Mouse (Mus musculus) midbrain, embryonic 14.5 days (tissue): ENCODE data around the gene Polr2b. TPM values are rescaled to one million over a fixed set of nuclear protein-coding genes. Genes with fewer than 3 reads are reported as not detected.

Experiments used
- ATAC-seq: fragments of 200-750 bp; cut with Nextera tagmentation; 2 replicates; pipeline ENCODE4 v1.8.0; 2017; ENCODE audit warnings: moderate number of reproducible peaks, moderate library complexity; ENCODE audit not compliant: low FRiP score, low TSS enrichment
- DNase-seq: peaks from one replicate; pipeline ENCODE4 v3.0.0-alpha.2; 2015
- H3K27ac ChIP-seq: fragments of 300-500 bp; sonication (generic); replicated peaks from 2 replicates; pipeline ENCODE4 v1.5.1; 2014; ENCODE audit warnings: mild to moderate bottlenecking, low read depth, low read length, moderate library complexity
- H3K27me3 ChIP-seq: fragments of 300-500 bp; sonication (generic); 2 replicates; pipeline ENCODE4 v1.6.1; 2014; ENCODE audit warnings: low read length, control low read depth, mixed read lengths; ENCODE audit not compliant: control insufficient read depth, insufficient read depth
- H3K36me3 ChIP-seq: fragments of 300-500 bp; sonication (generic); 2 replicates; pipeline ENCODE4 v1.6.1; 2014; ENCODE audit warnings: low read length, control low read depth; ENCODE audit not compliant: control insufficient read depth, insufficient read depth
- H3K4me1 ChIP-seq: fragments of 300-500 bp; sonication (generic); 2 replicates; pipeline ENCODE4 v1.6.1; 2014; ENCODE audit warnings: mild to moderate bottlenecking, antibody characterized with exemption, low read length, control low read depth; ENCODE audit not compliant: control insufficient read depth, insufficient read depth
- H3K4me2 ChIP-seq: fragments of 300-500 bp; sonication (generic); 2 replicates; pipeline ENCODE4 v1.6.1; 2014; ENCODE audit warnings: mild to moderate bottlenecking, low read length, moderate library complexity
- H3K4me3 ChIP-seq: fragments of 300-500 bp; sonication (generic); replicated peaks from 2 replicates; pipeline ENCODE4 v1.5.1; 2014; ENCODE audit warnings: low read depth, low read length
- H3K9ac ChIP-seq: fragments of 300-500 bp; sonication (generic); replicated peaks from 2 replicates; pipeline ENCODE4 v1.6.1; 2014; ENCODE audit warnings: mild to moderate bottlenecking, low read length, moderate library complexity
- H3K9me3 ChIP-seq: fragments of 300-500 bp; sonication (generic); 2 replicates; pipeline ENCODE4 v1.6.1; 2016; ENCODE audit warnings: low read length, control low read depth, mixed read lengths; ENCODE audit not compliant: control insufficient read depth
- WGBS: fragments of 180-500 bp; shearing (Covaris S2); extraction: QIAGEN DNeasy Blood & Tissue Kit; methylation state at CpG from one replicate; pipeline ENCODE4 v1.1.7; 2014; 5-methylcytosine and 5-hydroxymethylcytosine counted together
- polyA plus RNA-seq: library from polyadenylated mRNA; unstranded; fragments of >200 nt; fragmentation: Nextera tagmentation; extraction: Ambion mirVana; gene quantifications from 2 replicates; pipeline ENCODE4 v1.2.1, GENCODE M21; 2014

Polr2b gene
- polyA plus RNA-seq, 1 experiment from 2014 or later: 77.2 TPM

DNA sequence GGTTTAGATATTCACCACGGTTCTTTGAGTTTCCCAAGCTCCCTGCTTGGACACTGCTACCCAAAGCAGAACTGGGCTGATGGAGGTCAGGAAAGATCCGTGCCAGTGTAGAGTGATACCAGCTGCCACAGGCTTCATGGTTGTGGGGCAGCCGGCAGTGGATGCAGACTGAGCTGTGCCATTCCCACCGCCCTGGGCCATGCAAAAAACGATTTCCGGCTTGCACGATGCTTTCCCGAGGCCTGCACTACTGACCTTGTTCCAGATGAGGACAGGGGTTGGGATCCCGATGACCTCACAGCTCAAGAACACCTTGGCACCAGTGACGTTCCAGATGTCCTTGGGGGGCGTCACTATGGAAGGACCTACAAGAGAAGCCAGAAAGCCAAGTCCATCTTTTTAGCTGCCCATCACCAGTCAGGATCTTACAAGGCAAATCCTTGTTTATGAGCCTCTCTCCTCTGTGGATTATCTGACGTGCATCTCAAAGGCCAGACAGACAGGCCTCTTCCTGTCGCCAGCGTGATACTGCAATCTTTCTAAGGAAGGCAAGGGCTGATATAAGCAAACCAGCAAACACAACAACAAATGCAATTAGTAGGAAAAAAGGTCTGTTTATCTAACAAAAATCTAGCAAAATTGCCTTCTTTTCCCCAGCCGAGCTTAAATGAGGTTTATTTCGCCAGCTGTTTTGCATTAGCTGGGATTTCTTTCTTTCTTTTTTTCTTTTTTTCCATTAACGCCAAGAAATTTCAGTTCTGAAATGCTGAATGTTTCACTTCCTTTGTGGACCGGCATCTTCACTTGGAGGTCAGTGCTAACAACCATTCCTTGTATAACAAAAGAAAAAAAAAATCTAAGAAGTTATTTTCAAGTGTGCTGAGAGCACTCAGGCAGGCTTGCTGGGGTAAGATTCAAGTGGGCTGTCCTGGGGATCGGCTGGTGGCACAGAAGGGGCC, 45.6 kb downstream of the Polr2b start:
- ATAC-seq: no peak
- H3K36me3 ChIP-seq: no peaks in the 10 kb centered on the region
- H3K4me1 ChIP-seq: peaks cover 8% of the 10 kb centered on the region; the same call in 1 of the 2 replicates
- no peak overlapping the region for H3K27ac ChIP-seq
- H3K4me2 ChIP-seq: no peak overlapping the region
- H3K9me3 ChIP-seq: no peaks in the 10 kb centered on the region
- DNase-seq: no peak
- no peak overlapping the region for H3K9ac ChIP-seq
- no peak overlapping the region for H3K4me3 ChIP-seq
- no peaks in the 10 kb centered on the region for H3K27me3 ChIP-seq
- WGBS: 84% methylated on average over 19 of the region's 19 CpGs

DNA sequence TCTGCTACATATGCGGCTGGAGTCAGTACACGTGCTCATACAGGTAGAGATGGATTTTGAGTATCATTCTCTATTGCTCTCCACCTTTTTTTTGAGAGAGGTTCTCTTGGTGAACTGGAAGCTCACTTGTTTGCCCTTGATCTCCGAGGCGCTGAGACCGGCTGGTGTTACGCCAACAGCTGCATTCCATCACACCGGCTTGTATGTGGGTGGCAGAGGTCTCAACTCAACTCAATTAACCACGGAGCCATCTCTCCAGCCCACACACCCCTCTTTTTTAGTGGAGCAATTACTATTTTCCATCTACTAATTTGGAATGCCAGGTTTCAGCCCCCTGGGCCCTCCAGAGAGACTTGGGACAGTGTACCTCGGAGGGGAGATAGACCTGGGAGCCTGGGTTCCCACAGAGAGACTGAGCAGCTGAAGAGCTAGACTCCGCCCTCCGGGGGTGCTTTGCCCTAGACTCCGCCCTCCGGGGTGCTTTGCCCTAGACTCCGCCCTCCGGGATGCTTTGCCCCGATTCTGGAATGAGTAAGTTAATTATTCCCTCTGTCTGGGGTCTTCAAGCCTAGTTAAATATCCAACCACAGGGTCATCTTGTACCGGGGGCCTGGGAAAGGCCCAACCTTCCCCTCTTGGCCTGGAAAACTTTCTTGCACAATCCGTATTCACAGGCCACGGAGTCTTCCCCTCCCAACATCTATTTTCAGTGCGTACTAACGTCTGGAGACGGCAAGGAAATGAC, 47.6 kb downstream of the Polr2b start:
- Histone ChIP-seq H3K27ac (no peak overlapping the region), H3K4me2 (peak overlapping the region; percentile 52), H3K36me3 (no peaks in the 10 kb centered on the region), H3K9ac (no peak overlapping the region), H3K4me1 (peaks cover 8% of the 10 kb centered on the region; the same call in 1 of the 2 replicates), H3K27me3 (no peaks in the 10 kb centered on the region), H3K4me3 (peak overlapping the region; percentile 24), H3K9me3 (no peaks in the 10 kb centered on the region)
- WGBS: 18% methylated on average over 22 of the region's 22 CpGs
- peak; percentile 58 for DNase-seq
- peak; percentile 45; the same call in 1 of the 2 replicates for ATAC-seq

DNA sequence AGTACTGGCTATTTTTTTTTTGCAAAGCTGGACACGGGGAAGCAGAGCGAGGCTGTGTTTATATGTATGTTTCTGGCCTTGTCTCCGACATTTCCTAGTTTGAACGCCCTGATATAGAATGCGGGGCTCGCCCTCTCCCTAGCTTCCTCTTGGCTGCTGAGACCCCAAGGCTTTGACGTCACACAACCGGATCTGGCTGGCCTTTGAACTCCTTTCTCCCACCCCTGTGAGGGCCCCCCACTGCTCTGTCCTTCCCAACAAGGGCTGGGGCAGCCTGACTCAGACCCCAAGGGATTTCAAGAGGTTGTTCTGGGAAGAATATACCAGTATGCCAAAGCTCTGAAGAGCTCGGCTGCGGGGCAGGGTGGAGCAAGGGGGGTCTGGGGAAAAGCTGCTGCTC, 48.4 kb downstream of the Polr2b start:
- Histone ChIP-seq H3K9ac (no peak overlapping the region; the same call in 1 of the 2 replicates), H3K36me3 (no peaks in the 10 kb centered on the region), H3K9me3 (no peaks in the 10 kb centered on the region), H3K27me3 (no peaks in the 10 kb centered on the region), H3K4me3 (peak overlapping the region; percentile 24), H3K4me2 (peak overlapping the region; percentile 52), H3K4me1 (peaks cover 8% of the 10 kb centered on the region; the same call in 1 of the 2 replicates), H3K27ac (no peak overlapping the region)
- WGBS: 2% methylated on average over 10 of the region's 10 CpGs
- peak; percentile 55; the same call in 1 of the 2 replicates for ATAC-seq
- peak; percentile 64 for DNase-seq

DNA sequence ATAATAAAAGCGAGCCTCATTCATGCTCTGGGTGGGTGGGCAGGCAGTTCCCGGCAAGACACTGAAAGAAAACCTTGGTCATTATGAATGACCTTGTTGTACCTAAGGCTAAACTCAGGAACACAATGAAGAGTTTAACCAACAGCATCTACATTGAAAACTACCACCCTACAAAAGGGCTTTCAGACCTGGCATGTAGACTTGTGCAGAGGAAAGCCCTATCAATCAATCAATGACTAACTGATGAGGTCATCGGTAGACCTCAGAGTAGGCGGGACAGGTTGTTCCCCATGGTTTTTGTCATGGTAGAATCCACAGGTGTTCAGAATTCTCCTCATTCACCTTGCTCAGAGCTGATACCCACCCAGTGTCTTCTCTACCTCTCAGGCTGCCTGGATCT, 50.0 kb downstream of the Polr2b start:
- Histone ChIP-seq H3K27ac (no peak overlapping the region), H3K4me1 (peaks cover 5% of the 10 kb centered on the region; the same call in 1 of the 2 replicates), H3K9me3 (no peaks in the 10 kb centered on the region), H3K27me3 (no peaks in the 10 kb centered on the region), H3K4me3 (no peak overlapping the region), H3K9ac (no peak overlapping the region), H3K36me3 (no peaks in the 10 kb centered on the region), H3K4me2 (no peak overlapping the region)
- WGBS: 96% methylated on average over 4 of the region's 4 CpGs
- no peak for DNase-seq
- no peak for ATAC-seq

DNA sequence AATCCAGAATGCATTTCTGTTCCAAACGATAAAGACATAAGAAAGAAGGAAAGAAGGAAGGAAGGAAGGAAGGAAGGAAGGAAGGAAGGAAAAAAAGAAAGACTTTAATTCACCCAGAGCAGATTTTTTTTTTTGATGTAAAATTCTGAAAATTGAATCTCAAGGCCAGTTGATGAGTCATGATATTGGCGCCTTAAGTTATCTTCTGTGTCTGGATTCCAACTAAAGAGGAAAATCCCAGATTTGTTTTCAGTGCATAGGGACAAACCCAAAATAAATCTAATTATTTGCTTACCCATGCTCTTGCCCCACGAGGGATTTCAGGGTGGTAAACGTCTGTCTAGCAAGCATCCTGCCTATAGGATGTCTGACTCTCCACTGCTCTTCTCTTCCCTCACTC, 51.1 kb downstream of the Polr2b start:
- H3K27ac ChIP-seq: no peak overlapping the region
- no peaks in the 10 kb centered on the region for H3K27me3 ChIP-seq
- no peaks in the 10 kb centered on the region for H3K36me3 ChIP-seq
- ATAC-seq: no peak
- H3K9ac ChIP-seq: no peak overlapping the region
- H3K4me2 ChIP-seq: no peak overlapping the region
- no peaks in the 10 kb centered on the region for H3K9me3 ChIP-seq
- peaks cover 5% of the 10 kb centered on the region; the same call in 1 of the 2 replicates for H3K4me1 ChIP-seq
- DNase-seq: no peak
- WGBS: 81% methylated on average over 4 of the region's 4 CpGs
- no peak overlapping the region for H3K4me3 ChIP-seq

DNA sequence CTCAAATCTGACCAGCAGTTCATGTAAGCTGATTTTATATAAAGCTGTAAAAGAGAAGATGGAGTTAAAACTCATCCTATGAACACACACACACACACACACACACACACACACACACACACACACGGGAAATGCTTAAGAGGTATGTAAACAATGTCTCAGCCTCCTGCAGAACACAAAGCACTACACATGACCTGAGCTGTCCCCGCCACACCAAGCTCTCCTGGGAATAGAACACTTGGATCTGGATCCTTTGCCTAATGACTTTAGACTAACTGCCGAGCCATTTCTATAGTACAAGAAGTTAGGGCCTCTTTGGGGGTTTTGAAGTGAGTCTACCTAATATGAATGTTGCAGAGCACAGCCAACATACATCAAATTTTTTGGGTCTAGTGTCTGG, 52.2 kb downstream of the Polr2b start:
- Histone ChIP-seq H3K36me3 (no peaks in the 10 kb centered on the region), H3K27me3 (no peaks in the 10 kb centered on the region), H3K27ac (no peak overlapping the region), H3K4me2 (no peak overlapping the region), H3K9me3 (no peaks in the 10 kb centered on the region), H3K4me1 (peaks cover 5% of the 10 kb centered on the region; the same call in 1 of the 2 replicates), H3K9ac (no peak overlapping the region), H3K4me3 (no peak overlapping the region)
- no peak for DNase-seq
- 67% methylated on average over 3 of the region's 3 CpGs for WGBS
- no peak for ATAC-seq

DNA sequence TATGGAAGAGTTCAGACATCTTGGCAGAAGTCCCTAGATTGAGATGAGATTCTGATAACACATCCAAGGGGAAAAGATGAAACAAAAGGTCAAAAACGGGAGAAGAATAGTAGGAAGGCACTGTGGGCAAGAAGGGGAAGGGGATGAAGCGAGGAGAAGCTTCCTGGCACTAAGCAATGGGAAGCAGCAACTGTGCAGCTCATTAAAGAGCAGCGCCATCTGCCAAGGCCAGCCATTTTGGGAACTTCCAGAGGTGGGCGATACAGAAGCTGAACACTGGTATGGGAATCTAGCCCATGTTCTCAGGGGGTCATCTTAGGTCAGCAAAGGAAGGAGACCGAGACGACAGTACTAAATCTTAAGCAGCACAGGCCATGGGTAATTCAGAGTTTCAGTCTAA, 53.7 kb downstream of the Polr2b start:
- no peaks in the 10 kb centered on the region for H3K36me3 ChIP-seq
- no peak overlapping the region for H3K9ac ChIP-seq
- no peak for DNase-seq
- H3K4me3 ChIP-seq: no peak overlapping the region
- no peak overlapping the region for H3K4me2 ChIP-seq
- 82% methylated on average over 6 of the region's 6 CpGs for WGBS
- no peaks in the 10 kb centered on the region for H3K4me1 ChIP-seq
- no peaks in the 10 kb centered on the region for H3K27me3 ChIP-seq
- H3K27ac ChIP-seq: no peak overlapping the region
- H3K9me3 ChIP-seq: no peaks in the 10 kb centered on the region
- ATAC-seq: no peak

DNA sequence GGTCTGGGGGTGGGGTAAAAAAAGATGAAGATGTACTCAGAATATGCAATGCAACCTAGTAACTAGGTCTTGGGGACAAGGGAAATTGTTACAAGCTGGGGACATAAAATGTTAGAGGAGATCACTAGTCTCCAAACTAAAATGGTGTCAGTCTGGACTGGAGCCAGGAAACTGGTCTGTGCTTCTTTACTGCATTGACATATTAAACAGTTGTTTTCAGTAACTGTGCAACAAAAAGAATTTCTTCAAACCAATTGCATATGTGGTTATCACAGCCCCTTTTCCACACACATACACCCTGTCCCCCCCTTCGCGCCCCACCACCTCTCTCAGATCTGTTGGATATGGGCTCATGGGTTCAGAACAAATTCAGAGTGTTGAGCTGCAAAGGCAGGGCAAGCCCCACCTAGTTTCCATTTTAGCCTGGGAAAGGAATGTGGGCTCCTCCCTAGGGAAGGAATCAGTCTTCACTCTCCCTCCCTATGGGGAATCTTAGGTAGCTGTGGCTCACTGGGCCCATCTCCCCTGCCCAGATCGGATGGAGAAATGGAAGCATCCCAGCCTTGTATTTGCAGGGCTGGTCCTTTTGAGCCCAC, 54.6 kb downstream of the Polr2b start:
- no peak overlapping the region for H3K9ac ChIP-seq
- 93% methylated on average over 3 of the region's 3 CpGs for WGBS
- no peaks in the 10 kb centered on the region for H3K27me3 ChIP-seq
- no peak for ATAC-seq
- no peak overlapping the region for H3K4me2 ChIP-seq
- no peaks in the 10 kb centered on the region for H3K4me1 ChIP-seq
- H3K4me3 ChIP-seq: no peak overlapping the region
- H3K9me3 ChIP-seq: no peaks in the 10 kb centered on the region
- H3K36me3 ChIP-seq: no peaks in the 10 kb centered on the region
- H3K27ac ChIP-seq: no peak overlapping the region
- DNase-seq: no peak
